In genomic region chr5:134221708-134222150, GRCm38 (mm10) we compare ENCODE assay signal across 9 mouse cellular contexts. TPM values are rescaled to one million over a fixed set of nuclear protein-coding genes. Genes with fewer than 3 reads are reported as not detected.
DNase-seq lines count a peak whose midpoint lies in the region; ATAC-seq and TF ChIP-seq lines count a peak whose summit lies in the region.
"Had no signal": no experiment of that assay in that cellular context is flagged by ENCODE, and none has a peak within 500 bp of the region (broad histone marks: within the 10 kb centered on the region; RNA-seq: fewer than 3 reads in every experiment).

No protein-coding gene starts in this region.

- H3K27ac ChIP-seq in forebrain, embryonic 16.5 days (ENCODE audit: low read length): no peak overlapping the region
- no peak overlapping the region for H3K27ac ChIP-seq in liver, embryonic 14.5 days
- H3K27ac ChIP-seq in stomach, postnatal 0 days (replicated peaks): no peak overlapping the region
- H3K27ac ChIP-seq: gastrocnemius, adult 2 months had no signal

- H3K4me3 ChIP-seq in megakaryocyte, embryonic 14.5 days (replicated peaks): peak overlapping the region; percentile 43
- H3K4me3 ChIP-seq in forebrain, embryonic 16.5 days (replicated peaks; ENCODE audit: low read length): peak overlapping the region; percentile 21
- peak overlapping the region in 1 of 2 experiments; percentile 23; a peak in 1 of 4 replicates for H3K4me3 ChIP-seq in liver, embryonic 14.5 days (ENCODE audit: insufficient read depth in 1 of 2, low read depth in 2 of 2, low read length in 2 of 2)
- peak overlapping the region; percentile 13; the same call in 1 of the 2 replicates for H3K4me3 ChIP-seq in stomach, postnatal 0 days (ENCODE audit: low read depth, low read length)
- H3K4me3 ChIP-seq: gastrocnemius, adult 2 months had no signal

- DNase-seq in liver, embryonic 14.5 days (ENCODE audit: low read depth in 3 of 3, low spot score in 3 of 3): no peak
- no peak for DNase-seq in stomach, postnatal 0 days (ENCODE audit: low spot score)
- no peak for DNase-seq in layer of hippocampus, adult 18-20 months (ENCODE audit: low spot score in 2 of 2)
- DNase-seq in ovary, postnatal 14 days (ENCODE audit: low spot score): no peak
- DNase-seq: adrenal gland, adult 2 months; gastrocnemius, adult 2 months had no signal

- no peak for TF ChIP-seq EP300 in liver, embryonic 14.5 days (IDR thresholded peaks at IDR 0.05; ENCODE audit: low read depth)
- no peak for TF ChIP-seq EP300 in stomach, postnatal 0 days (optimal IDR thresholded peaks at IDR 0.05)

- H3K27me3 ChIP-seq in megakaryocyte, embryonic 14.5 days (replicated peaks): no peaks in the 10 kb centered on the region
- peaks cover 4% of the 10 kb centered on the region; the same call in 1 of the 2 replicates for H3K27me3 ChIP-seq in forebrain, embryonic 16.5 days (replicated peaks; ENCODE audit: control insufficient read depth, insufficient read depth, low read length)
- peaks cover 3% of the 10 kb centered on the region for H3K27me3 ChIP-seq in liver, embryonic 14.5 days (ENCODE audit: control insufficient read depth, insufficient read depth, low read length)
- no peaks in the 10 kb centered on the region for H3K27me3 ChIP-seq in stomach, postnatal 0 days (ENCODE audit: control insufficient read depth, insufficient read depth, low read length)

- peaks cover 94% of the 10 kb centered on the region for H3K36me3 ChIP-seq in megakaryocyte, embryonic 14.5 days (replicated peaks; ENCODE audit: low read length)
- 0 out of 2 replicates have a peak, but pooled peaks cover 2% of the 10 kb centered on the region for H3K36me3 ChIP-seq in forebrain, embryonic 16.5 days (ENCODE audit: control insufficient read depth, insufficient read depth)
- no peaks in the 10 kb centered on the region for H3K36me3 ChIP-seq in liver, embryonic 14.5 days (replicated peaks; ENCODE audit: control insufficient read depth, insufficient read depth, low read depth)
- no peaks in the 10 kb centered on the region for H3K36me3 ChIP-seq in stomach, postnatal 0 days (ENCODE audit: control insufficient read depth, insufficient read depth, low read length)

- TF ChIP-seq CTCF in liver, embryonic 14.5 days (IDR thresholded peaks at IDR 0.05; ENCODE audit: low read depth): no peak
- TF ChIP-seq CTCF in stomach, postnatal 0 days (IDR thresholded peaks at IDR 0.05; ENCODE audit: low read depth): no peak

- H3K9me3 ChIP-seq in megakaryocyte, embryonic 14.5 days: peaks cover 15% of the 10 kb centered on the region
- no peaks in the 10 kb centered on the region for H3K9me3 ChIP-seq in forebrain, embryonic 16.5 days (ENCODE audit: control insufficient read depth, low read length)
- H3K9me3 ChIP-seq in liver, embryonic 14.5 days (ENCODE audit: control insufficient read depth, low read length): no peaks in the 10 kb centered on the region
- no peaks in the 10 kb centered on the region for H3K9me3 ChIP-seq in stomach, postnatal 0 days (ENCODE audit: control insufficient read depth, low read length)

- H3K4me2 ChIP-seq in forebrain, embryonic 16.5 days (ENCODE audit: low read length): peak overlapping the region; percentile 44
- peak overlapping the region; percentile 54 for H3K4me2 ChIP-seq in liver, embryonic 14.5 days (ENCODE audit: low read depth)
- peak overlapping the region; percentile 44 for H3K4me2 ChIP-seq in stomach, postnatal 0 days (replicated peaks; ENCODE audit: low read depth)

- WGBS in forebrain, embryonic 16.5 days: 3% methylated on average over 36 of the region's 36 CpGs
- 3% methylated on average over 36 of the region's 36 CpGs for WGBS in liver, embryonic 14.5 days (ENCODE audit: insufficient replicate concordance)
- 5% methylated on average over 36 of the region's 36 CpGs for WGBS in stomach, postnatal 0 days

- H3K4me1 ChIP-seq in megakaryocyte, embryonic 14.5 days: peaks cover 95% of the 10 kb centered on the region
- peaks cover 5% of the 10 kb centered on the region; the same call in 1 of the 2 replicates for H3K4me1 ChIP-seq in forebrain, embryonic 16.5 days (replicated peaks; ENCODE audit: control insufficient read depth, insufficient read depth, low read length)
- no peaks in the 10 kb centered on the region for H3K4me1 ChIP-seq in liver, embryonic 14.5 days (replicated peaks; ENCODE audit: control insufficient read depth in 2 of 2, insufficient read depth in 2 of 2, low read length in 1 of 2)
- no peaks in the 10 kb centered on the region for H3K4me1 ChIP-seq in stomach, postnatal 0 days (replicated peaks; ENCODE audit: control insufficient read depth, insufficient read depth)

- H3K9ac ChIP-seq in forebrain, embryonic 16.5 days (replicated peaks; ENCODE audit: low read depth, low read length): peak overlapping the region; percentile 25; the same call in 1 of the 2 replicates
- no peak overlapping the region for H3K9ac ChIP-seq in liver, embryonic 14.5 days (replicated peaks)
- H3K9ac ChIP-seq in stomach, postnatal 0 days (ENCODE audit: low read length): peak overlapping the region; percentile 36; the same call in 1 of the 2 replicates

- no peak for ATAC-seq in megakaryocyte, adult 5-6 weeks (ENCODE audit: poor library complexity, severe bottlenecking)
- ATAC-seq in forebrain, embryonic 16.5 days: no peak
- no peak for ATAC-seq in liver, embryonic 14.5 days (ENCODE audit: insufficient read depth)
- ATAC-seq in stomach, postnatal 0 days (ENCODE audit: low FRiP score, low TSS enrichment): no peak

RNA-seq across cellular contexts. Expression of gene Ncf1, which starts 7.7 kb away (rescaled TPM):
- polyA plus RNA-seq in megakaryocyte, embryonic 14.5 days (2012; ENCODE audit: insufficient read depth, low replicate concordance): 52.7 and 124 TPM in 2 replicates
- 284 and 306 TPM in 2 replicates for total RNA-seq in megakaryocyte, adult 5-6 weeks (2015)
- 339 and 371 TPM in 2 replicates for total RNA-seq in megakaryocyte, adult 5-6 weeks (2017)
- polyA plus RNA-seq in forebrain, embryonic 16.5 days (2015; fragmentation: Nextera tagmentation; extraction: Ambion mirVana): 1.8 and 2.7 TPM in 2 replicates
- 7.7 and 9.8 TPM in 2 replicates for polyA plus RNA-seq in liver, embryonic 14.5 days (2012; rRNA removed)
- 9.8 and 11.1 TPM in 2 replicates for polyA plus RNA-seq in liver, embryonic 14.5 days (2014; fragmentation: Nextera tagmentation; extraction: Ambion mirVana)
- 2.2 and 2.4 TPM in 2 replicates for polyA plus RNA-seq in stomach, postnatal 0 days (2015; fragmentation: Nextera tagmentation; extraction: Ambion mirVana)
- total RNA-seq in layer of hippocampus, adult 18-20 months (2021): 1 to 10 TPM; 8.6 to 9.2 TPM

RNA-seq across cellular contexts. Expression of gene Gtf2ird2, which starts 37.9 kb away (rescaled TPM):
- polyA plus RNA-seq in megakaryocyte, embryonic 14.5 days (2012; ENCODE audit: insufficient read depth, low replicate concordance): 6.1 TPM in 1 of 2 replicates, not detected in the other
- total RNA-seq in megakaryocyte, adult 5-6 weeks (2015): 2.7 and 4.4 TPM in 2 replicates
- total RNA-seq in megakaryocyte, adult 5-6 weeks (2017): 2.5 and 3.2 TPM in 2 replicates
- 11.6 and 12.5 TPM in 2 replicates for polyA plus RNA-seq in forebrain, embryonic 16.5 days (2015; fragmentation: Nextera tagmentation; extraction: Ambion mirVana)
- polyA plus RNA-seq in liver, embryonic 14.5 days (2012; rRNA removed): 2.0 TPM in 2 replicates
- polyA plus RNA-seq in liver, embryonic 14.5 days (2014; fragmentation: Nextera tagmentation; extraction: Ambion mirVana): 1.1 and 1.2 TPM in 2 replicates
- polyA plus RNA-seq in stomach, postnatal 0 days (2015; fragmentation: Nextera tagmentation; extraction: Ambion mirVana): 3.2 and 3.7 TPM in 2 replicates
- 10 to 100 TPM; 15.7 to 16.8 TPM for total RNA-seq in layer of hippocampus, adult 18-20 months (2021)

RNA-seq across cellular contexts. Expression of gene Rcc1l, which starts 45.2 kb away (rescaled TPM):
- polyA plus RNA-seq in megakaryocyte, embryonic 14.5 days (2012; ENCODE audit: insufficient read depth, low replicate concordance): 7.8 and 12.3 TPM in 2 replicates
- total RNA-seq in megakaryocyte, adult 5-6 weeks (2015): 2.9 and 3.4 TPM in 2 replicates
- total RNA-seq in megakaryocyte, adult 5-6 weeks (2017): 1.8 and 2.1 TPM in 2 replicates
- 23.6 and 24.1 TPM in 2 replicates for polyA plus RNA-seq in forebrain, embryonic 16.5 days (2015; fragmentation: Nextera tagmentation; extraction: Ambion mirVana)
- 6.5 and 8.4 TPM in 2 replicates for polyA plus RNA-seq in liver, embryonic 14.5 days (2012; rRNA removed)
- 11.1 and 11.2 TPM in 2 replicates for polyA plus RNA-seq in liver, embryonic 14.5 days (2014; fragmentation: Nextera tagmentation; extraction: Ambion mirVana)
- 17.6 and 18.0 TPM in 2 replicates for polyA plus RNA-seq in stomach, postnatal 0 days (2015; fragmentation: Nextera tagmentation; extraction: Ambion mirVana)
- total RNA-seq in layer of hippocampus, adult 18-20 months (2021): 10 to 100 TPM; 13.7 to 14.4 TPM
